Mouse (Mus musculus) right cerebral cortex, postnatal 25 days (tissue): ENCODE measurements around the gene Bcl11a.
"Not testable (repeated sequence)": the region's sequence is repeated elsewhere in the genome, so short reads cannot be mapped to it uniquely, and the experiment has no call there.

Source experiments
- DNase-seq: peaks from one replicate; pipeline ENCODE4 v3.0.0; 2022

Bcl11a gene

DNA sequence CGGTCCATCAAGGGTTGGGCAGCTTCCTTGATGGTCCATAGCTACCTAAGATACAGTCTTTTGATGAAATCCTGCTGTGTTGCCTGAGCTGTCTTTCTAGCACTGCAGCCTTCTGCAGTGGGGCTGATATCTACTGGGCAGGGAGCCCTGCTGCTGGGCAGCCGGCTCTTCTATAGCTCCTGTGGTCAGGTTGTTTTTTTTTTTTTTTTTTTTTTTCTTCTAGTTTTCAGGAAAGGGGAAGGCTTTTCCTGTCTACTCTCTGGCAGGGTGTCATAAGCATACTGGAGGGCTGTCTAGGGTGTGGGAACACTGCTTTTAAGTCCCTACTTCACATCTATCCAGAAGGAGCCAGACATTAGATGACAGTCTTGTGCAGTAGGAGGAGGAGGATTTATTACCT, 24.5 kb downstream of the Bcl11a start:
- no peak for DNase-seq

DNA sequence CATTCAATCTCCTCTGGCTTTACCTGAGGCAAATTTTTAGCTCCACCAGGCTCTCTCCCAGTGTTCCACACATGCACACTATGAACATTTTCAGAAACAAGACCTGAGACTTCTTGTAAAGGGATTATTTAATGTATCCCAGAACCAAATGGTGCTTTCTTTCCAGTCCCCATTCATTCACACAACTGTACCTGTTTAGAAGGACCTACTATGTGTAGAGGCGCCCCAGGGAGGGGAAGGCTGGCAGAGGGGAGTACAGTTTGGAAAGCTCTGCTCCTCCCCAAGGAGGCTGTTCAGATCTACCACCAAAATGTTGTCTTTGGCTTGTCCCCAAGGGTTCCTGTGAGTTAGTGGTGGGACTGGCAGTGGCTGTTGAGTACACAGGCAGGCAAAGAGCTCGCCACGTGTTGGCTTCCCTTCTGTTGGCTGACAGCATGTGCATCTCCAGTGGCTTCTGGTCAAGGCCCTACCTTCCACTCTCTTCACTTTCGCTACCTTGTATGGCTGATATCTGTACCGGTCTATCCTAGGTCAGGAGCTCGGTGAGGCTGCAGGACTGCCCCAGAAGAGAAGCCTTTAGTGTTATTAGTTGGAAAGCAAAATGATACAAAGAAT, 25.4 kb downstream of the Bcl11a start:
- DNase-seq: no peak

DNA sequence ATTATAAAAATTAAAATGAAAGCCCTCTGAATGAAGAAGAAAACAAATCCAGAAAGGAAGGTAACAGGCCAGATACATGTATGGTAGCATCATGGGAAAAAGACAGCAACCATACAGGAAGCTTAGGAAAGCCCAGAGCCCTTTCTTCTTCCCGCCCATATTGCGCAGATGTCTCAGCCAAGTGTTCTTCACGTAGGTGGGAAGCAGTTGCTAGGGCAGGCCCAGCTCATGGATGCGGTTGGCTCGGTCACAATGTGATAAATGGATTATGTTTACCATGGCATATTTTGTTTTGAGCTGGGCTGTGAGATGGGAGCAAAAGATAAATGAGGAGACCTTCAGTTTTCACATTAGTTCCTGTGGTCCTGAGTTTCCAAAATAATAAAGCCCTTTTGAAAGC, 29.6 kb downstream of the Bcl11a start:
- no peak for DNase-seq

DNA sequence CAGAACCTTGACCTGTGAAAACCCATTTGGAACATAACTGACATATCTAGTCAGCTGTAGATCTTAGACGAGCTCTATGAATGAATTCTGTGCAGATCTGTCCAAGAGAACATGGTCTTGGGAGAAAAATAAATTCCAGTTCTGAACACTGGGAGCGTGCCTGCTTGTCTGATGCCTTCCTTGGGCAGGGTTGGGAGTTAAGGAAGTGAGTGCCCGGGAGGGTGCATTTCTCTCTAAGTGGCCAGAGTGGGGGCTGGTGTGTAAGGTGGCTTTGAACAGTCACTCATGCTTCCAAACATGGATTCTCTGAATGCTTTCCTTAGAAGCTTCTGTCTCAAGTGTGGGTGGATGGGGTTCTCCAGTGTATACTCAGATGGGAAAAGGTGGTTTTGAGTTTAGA, 31.1 kb downstream of the Bcl11a start:
- DNase-seq: no peak

DNA sequence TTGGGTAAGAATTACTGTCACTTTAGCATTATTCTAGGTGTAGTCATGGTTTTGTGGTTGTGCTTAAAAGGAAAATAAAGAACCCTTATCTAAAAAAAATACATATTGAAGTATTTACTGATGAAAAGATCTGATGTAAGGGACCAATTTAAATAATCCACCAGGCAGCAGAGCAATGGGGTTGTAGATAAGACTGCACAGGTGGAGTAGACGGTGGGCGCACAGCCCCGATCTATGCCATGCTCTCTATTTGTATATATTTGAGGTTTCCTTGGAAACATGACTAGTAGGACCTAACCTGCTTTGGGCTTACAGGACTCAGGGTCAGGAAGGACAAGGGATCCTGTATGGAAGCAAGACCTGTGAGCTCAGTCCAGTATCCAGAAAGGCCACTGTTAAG, 31.5 kb downstream of the Bcl11a start:
- DNase-seq: no peak

DNA sequence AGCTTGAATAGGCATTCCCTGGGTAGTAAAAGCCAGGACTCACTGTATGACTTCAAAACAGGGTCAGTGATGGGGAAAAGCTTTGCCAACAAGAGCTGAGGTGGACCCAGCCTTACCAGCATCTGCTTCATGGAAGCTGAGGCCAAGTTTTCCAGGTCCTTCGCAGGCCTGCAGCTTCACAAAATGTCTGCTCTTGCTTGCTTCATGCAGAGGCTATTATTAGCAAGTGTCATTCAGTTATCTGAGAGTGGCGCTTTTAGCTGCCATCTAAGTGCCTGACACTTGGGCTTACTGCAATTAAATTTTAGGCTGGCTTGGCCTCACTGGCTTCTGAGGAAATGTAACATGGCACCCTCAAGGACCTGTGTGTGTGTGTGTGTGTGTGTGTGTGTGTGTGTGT, 32.3 kb downstream of the Bcl11a start:
- no peak for DNase-seq

DNA sequence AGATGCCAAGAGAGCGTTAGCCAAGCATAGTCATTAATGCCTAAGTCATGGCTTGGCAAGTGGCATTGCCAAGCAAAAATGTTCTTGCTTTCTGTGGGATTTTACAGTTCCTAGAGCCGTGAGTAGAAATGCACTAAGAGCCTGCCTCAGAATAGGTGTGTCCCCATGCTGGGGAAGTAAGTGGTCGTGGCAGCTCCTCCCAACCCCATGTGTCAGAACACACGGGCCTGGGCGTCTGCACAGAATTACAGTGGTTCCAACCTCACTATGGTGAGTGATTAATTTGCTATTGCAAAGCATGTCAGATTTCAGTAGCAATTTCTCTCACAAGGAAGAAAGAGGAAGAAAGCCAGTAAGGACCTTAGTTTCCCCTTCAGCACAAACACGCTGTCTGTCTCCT, 33.9 kb downstream of the Bcl11a start:
- no peak for DNase-seq

DNA sequence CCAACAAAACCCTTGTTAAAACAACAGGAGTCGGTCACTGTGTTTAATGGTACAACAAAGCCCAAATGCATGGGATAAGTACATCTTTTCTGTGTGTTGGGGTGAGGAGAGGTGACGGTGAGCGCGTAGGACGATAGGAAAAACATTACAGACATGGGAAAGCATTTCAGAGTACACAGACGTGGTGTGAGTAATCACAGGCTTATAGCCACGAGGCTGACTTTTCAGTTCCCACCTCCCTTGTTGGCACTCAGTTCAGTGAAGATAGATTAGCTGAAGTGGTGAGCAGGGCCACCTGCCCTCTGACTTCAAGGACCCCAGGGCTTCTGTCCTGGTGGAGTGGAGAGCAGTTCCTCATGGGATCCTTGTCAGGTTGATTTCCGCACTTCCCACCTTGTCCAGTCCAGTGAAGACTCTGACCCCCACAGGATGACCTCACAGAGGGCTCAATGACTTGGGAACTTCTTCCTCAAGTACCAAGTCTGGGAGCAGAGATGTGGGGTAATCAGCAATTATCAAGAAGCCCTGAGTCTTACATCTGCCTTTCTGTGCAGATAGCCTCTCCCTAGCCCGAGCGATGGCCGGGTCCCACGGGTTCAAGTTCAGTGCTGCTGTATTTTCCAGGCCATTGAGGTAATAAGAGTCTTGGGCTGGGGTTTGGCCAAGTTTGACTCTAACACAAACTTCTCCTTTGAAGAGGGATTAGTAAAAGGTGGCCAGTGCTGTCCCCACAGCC, 37.3 kb downstream of the Bcl11a start:
- no peak for DNase-seq

DNA sequence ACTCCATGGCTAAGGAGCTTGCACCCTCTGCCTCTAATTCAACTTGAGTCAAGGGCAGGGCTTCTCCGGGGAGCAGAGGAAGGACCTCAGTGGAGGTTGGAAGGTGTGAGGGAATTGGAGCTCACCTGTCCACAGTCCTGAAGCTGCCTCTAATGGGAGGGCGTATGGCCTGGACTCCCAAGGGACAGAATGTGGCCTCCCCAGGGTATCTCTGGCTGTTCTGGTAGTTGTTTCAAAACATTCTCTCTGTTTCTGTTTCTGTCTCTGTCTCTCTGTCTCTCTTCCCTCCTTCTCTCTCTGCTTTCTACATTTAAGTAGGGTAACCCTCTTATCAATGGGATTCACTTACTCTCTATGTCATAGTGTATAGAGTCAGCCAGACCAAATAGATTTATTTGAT, 38.2 kb downstream of the Bcl11a start:
- DNase-seq: no peak

DNA sequence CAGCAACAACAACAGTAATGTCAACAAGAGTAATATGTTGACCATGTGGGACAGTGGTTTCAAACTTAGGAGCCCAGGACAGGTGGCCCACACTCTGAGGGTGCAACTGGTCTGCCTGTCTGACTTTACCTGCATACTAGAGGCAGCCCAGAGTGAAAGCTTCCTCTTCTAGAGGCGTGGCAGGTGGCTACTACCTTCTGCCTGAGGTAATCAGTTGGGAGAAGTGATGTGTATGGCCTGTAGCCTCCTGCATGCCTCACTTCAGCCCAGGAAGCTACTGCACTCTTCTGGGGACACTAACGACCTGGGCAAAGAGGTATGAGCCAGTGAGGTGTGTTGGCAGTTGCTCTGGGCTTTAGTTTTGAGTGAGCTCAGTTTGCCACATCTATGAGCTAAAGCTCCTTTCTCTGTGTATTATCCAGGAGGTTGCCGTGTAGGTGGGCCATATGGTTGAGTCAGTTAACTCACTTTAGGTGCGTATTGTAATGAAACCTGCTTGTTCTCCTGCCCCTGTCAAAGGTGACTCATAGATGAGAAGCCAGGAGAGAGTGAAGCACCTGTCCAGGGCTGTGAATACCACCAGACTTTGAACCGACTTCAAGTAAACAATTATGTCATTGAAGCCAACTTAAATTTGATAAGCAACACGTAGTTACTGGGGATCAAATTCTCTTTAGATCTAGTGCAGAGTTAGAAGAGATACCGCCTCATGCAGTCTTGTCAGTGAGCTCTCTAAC, 38.9 kb downstream of the Bcl11a start:
- no peak for DNase-seq

DNA sequence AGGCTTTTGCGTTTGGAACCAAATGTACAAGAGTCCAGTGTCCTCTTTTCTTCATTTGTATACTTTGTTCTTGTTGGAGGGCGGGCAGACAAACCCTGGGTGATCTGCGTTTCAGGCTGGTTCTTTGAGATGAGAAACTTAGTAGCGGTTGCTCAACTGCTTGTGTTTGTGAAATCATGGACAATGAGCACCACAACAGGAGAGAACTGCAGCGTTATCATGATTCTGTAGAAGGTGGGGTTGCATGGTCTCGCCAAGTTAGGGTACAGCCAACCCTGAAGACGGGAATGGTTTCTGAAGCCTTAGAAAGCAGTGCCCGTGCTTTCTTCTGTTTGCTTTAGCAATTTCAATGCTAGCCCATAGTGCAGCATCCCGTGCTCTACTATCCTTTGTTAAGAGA, 43.3 kb downstream of the Bcl11a start:
- no peak for DNase-seq

DNA sequence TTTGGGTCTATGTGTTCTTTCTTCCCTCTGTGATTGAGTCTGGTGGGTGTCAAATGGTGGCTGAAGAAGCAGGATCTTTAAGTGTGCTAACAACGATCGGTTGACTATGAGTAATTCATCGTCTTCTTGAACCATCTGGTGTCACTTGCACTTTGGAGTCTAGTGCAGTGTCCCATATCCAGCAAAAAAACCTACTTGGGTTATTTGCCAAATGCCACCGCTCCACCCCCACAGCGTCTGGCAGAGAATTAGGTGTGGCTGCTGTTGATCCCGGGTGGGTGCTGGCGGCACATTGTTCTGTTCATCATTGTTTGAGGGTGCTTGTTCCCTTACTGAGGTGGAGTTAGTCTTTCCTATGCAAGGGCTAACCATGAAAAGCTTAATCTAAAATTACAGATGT, 45.0 kb downstream of the Bcl11a start:
- no peak for DNase-seq

DNA sequence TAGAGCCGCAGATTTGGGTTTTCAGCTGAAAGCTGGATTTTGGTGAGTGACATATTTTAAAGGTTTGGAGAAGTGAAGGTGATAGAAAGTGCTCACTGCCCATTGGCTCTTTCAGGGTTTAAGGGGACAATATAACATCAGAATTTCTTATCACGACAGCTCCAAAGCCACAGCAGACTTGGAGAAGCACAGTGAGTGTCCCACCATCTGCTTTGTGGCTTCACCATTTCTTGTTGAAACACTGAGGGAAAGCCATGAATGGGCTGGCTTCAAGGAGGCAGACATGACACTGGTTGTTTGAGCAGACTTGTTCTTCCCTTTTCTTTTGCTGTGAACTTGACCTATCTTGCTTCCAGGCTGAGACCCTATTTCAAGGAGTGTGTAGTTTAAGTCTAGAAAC, 46.1 kb downstream of the Bcl11a start:
- DNase-seq: no peak

DNA sequence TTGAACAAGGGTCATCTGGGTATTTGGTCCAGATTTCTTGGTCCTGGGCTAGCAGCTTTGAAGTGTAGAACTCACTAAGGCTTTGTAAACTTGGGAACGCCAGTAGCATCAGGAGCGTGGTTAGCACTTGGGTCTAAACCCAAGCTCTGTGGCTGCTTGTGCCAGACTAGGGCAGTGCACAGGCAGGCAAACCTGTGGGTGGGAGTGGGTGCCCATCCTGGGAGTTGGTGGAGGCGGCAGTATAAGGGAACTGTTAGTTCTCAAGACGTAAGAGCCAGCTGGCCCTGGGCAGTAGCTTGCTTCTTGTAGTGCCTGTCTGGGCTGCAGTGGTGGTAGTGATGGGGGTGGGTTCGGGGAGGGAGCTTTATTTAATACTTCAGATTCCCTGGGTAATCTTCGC, 47.2 kb downstream of the Bcl11a start:
- peak; percentile 57 for DNase-seq

DNA sequence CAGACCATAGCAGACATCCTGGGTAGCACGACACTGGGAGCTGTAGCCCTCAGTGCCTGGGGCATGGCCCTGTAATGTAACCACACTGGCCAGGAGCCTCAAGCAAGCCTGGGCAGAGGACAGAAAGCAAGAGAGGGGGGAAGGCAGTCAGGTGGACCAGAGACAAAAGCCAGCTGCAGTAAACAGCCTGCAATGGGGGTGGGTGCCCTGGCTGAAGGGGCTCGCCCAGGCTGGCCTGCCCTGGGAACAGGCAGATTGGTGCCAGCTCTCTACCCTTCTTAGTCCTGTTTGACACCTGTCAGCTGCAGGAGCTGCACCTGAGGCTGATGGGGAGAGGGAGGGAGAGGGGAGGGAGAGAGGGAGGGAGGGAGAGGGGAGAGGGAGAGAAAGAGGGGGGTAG, 50.1 kb downstream of the Bcl11a start:
- no peak for DNase-seq

DNA sequence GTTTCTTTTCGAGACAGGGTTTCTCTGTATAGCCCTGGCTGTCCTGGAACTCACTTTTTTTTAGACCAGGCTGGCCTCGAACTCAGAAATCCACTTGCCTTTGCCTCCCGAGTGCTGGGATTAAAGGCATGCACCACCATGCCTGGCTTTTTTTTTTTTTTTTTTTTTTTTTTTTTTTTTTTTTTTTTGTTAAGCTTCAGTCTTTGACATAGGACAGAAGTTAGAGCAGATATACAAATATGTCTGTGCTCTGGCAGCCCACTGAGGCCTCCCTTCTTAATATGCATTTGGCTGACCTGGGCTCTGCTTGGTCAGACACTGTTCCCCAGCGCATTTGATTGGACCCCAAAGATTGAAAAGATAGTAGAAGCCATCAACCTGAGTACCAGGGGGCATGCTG, 51.0 kb downstream of the Bcl11a start:
- not testable (repeated sequence) for DNase-seq

DNA sequence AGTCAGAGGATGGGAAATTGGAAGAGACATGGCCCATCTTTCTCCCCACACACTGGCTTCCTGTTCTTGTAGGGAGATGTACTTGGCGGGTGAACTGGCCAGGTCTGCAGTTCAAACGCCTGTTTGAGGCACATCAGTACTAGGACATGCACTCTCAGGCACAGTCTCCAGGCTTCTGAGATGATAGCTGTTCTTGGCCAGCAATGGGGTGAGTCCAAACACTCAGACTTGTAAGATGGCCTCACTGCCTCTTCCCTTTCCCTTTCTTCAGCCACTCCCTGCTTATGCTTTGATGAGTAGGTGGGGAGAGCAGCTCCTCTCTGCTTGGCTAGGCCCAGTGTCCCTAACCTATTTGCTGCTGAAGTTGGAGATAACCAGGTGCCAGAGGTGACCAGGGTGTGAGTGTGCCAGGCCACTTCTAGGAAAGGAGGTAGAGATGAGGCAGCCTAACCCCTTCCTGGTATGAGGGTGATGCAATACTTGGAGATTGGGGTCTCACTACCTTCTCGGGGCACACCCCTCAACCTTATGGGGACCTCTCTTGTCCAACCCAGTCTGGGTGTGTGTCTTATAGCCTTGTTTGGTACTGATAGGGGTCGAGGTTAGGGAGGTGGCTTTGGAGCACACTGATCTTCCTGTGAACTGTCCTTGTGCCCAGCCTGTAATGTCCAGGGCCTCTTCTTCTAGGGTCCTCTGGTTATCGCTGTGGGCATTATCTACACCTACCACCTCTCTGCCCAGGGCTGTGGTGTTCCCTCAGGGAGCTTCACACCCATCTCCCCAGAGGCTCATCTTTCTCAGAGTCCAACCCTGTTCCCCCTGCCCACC, 51.7 kb downstream of the Bcl11a start:
- DNase-seq: no peak

DNA sequence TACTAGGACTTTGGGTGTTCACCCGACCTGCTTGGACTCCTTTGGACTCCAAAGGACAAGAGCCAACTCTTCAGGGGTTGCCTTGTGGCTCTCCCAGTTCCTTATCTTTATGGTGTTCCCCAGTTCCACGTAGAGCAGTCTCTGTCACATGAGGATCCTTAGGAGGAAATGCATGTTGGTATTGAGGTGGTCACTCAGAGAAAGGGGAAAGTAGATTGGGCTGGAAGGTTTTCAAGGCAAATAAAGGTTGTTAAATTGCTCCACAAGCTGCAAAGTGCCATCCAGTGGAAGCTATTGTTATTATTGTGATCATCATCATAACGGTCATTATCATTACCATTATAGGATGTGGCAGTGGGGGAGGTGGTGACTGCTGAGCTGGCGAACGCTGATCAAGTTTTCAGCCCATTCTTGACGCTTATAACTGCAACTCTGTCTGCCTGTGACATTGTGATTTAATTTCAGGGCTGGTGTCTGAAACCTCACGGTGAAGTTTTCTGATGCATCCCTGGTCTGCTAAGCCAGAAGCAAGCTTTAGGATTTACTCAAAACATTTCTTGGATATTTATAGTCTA, 52.4 kb downstream of the Bcl11a start:
- DNase-seq: no peak

DNA sequence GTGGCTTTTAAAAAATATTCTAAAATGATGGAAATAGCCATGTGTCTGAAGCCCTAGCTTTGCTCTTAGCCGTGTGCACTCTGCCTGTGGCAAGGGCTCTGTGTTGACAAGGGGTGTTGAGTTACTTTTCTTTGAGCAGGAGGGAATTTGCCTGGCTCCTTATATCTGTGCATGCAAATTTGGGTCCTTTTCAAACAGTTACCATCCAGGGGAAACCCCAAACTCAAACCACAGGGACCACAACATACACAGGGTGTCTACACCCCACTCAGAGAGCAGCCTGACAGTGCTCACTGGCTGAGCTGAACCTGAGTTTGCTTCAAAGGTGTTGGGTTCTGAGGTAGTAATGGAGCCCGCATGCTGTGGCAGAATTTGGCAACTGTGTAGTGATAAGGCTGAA, 54.0 kb downstream of the Bcl11a start:
- DNase-seq: no peak

DNA sequence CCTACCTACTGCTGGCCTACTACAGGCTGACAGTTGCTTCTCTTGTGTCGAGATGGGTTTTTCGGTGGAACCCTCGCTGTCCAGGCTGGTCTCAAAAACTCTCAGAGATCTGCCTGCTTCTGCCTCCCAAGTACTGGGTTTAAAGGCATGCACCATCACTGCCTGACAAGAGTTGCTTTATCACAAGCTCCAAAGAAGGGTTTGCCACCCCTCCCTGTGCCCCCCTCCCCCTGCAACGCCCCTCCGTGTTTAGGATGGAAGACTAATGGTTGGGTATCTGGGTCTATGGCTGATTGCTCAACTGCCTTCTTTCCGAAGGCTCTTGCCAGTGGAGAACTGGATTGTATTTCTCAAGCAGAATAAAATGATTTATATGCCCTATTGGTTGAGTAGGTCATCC, 54.5 kb downstream of the Bcl11a start:
- no peak for DNase-seq

DNA sequence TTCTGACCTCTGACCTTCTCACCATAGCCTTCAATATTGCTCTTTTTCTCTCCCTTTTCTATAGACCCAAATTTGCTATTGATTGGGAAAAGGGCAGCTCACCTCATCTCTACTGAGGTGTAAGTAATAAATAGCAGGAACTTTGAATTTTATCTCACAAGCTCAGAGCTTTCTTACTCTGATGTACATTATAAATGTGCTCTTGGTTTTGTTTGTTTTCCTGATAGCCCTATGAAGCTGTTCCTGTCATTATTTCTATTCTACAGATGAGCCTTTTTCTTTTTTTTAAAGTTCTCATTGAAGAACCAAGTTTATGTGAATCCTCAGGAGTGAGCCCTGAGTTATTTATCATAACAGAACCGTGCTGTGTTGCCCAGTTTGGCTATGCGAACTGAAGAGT, 55.0 kb downstream of the Bcl11a start:
- no peak for DNase-seq

DNA sequence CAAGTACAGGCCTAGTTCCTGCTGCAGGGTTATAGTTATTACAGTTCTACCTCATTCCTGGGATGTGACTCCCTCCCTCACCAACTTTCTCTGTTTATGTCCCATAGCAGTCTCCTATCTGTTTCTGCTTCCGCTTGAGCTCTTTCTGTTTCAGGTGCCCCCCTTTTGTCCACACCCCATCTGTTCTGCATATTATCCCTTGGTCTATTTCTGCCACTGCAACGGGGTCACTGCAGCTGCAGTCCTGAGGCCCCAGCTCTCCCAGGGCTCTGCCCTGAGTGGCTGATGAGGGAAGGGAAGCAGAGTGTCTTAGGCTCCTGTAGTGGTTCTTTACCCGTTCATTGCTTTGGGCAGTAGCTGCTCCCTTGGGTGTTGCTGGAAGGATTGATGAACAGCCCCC, 55.6 kb downstream of the Bcl11a start:
- DNase-seq: no peak

DNA sequence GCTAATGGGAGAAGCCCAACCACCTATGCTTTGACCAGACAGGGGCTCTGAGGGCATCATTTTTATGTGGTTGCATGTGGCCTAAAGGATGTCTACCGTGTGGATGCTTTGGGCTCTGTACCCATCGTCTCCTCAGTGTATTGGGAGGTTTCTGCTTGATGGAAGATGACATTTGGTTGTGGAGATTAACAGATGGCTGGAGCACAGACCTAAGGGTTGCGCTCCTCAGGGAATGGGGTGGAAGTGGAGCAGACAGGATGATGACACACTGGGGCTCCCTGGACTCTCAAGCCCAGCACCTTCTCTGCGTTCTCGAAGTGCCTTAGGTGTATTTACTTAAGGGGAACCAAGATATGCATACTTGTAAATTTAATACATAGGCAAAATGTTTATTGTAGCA, 56.1 kb downstream of the Bcl11a start:
- DNase-seq: no peak
